Mouse (Mus musculus) brain, adult 2 months (tissue): Measurements from ENCODE around the gene Eif3g.

Experiments
- DNase-seq: peaks from one replicate; pipeline ENCODE4 v3.0.0; 2011; ENCODE audit warnings: low read depth, low spot score

The Eif3g gene

GRCm38 (mm10) chr9:20857131-20857530, 41.3 kb downstream of the Eif3g start:
- DNase-seq, result no peak

DNA sequence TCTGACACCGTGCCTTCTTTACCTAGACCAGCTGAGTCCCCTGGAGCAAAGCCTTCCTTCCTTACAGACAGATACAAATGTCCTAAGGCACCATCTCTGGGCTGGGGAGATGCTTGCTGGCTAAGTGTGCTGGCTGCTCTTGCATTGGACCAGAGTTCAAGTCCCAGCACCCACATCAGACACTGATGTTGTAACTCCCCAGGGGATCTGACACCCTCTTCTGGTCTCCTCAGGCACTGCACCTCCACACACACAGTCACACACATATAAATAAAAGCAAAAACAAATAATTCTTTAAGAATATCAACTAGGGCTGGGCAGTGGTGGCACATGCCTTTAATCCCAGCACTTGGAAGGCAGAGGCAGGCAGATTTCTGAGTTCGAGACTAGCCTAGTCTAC, 48.2 kb downstream of the Eif3g start:
- no peak for DNase-seq
